Mouse (Mus musculus) NIH3T3 (cell line): ENCODE measurements around the gene Dnm1.

Source experiments
- DNase-seq: peaks from one replicate; pipeline ENCODE4 v3.0.0-alpha.2; 2012; ENCODE audit warnings: low read depth

Dnm1 gene

GRCm38 (mm10) chr2:32275823-32276222 is 77.3 kb downstream of the Dnm1 start:
- DNase-seq = no peak

- DNase-seq = peak; percentile 75
These were observed 92.5 kb downstream of the Dnm1 start for GRCm38 (mm10) chr2:32260635-32261034.

- peak; percentile 95 for DNase-seq
These were observed 93.3 kb downstream of the Dnm1 start, which contains the start of gene Uck1 for GRCm38 (mm10) chr2:32259657-32260417. TSS of gene Uck1 (minus strand) at chr2:32260159.

GRCm38 (mm10) chr2:32258887-32259533 is 94.1 kb downstream of the Dnm1 start:
- peak; percentile 40 for DNase-seq
